Mouse (Mus musculus) heart, embryonic 14.5 days (tissue): ENCODE measurements around the gene Arrdc4. TPM values are rescaled to one million over a fixed set of nuclear protein-coding genes. Genes with fewer than 3 reads are reported as not detected.

Experiments
- ATAC-seq: fragments of 200-750 bp; cut with Nextera tagmentation; 2 replicates; pipeline ENCODE4 v1.8.0; 2017; ENCODE audit warnings: low read depth, moderate TSS enrichment; ENCODE audit not compliant: insufficient number of reproducible peaks, insufficient read depth, low FRiP score
- H3K27ac ChIP-seq, 2 experiments: fragments of 200-500 bp in 1 of 2; fragments of 300-500 bp in 1 of 2; sonication (generic) in 1 of 2; replicated peaks in 1 of 2; 2 replicates each; pipeline ENCODE4 v1.5.1; 2012 to 2014; ENCODE audit warnings: low read depth in 2 of 2, low read length in 2 of 2, control low read depth in 1 of 2, mild to moderate bottlenecking in 1 of 2, mixed read lengths in 1 of 2; ENCODE audit not compliant: control insufficient read depth in 1 of 2, insufficient read depth in 1 of 2
- H3K27me3 ChIP-seq: fragments of 300-500 bp; sonication (generic); 2 replicates; pipeline ENCODE4 v1.6.1; 2014; ENCODE audit warnings: mild to moderate bottlenecking, low read length, control low read depth; ENCODE audit not compliant: control insufficient read depth, insufficient read depth
- H3K36me3 ChIP-seq: fragments of 300-500 bp; sonication (generic); 2 replicates; pipeline ENCODE4 v1.6.1; 2014; ENCODE audit warnings: mild to moderate bottlenecking, control low read depth, low read length, mixed read lengths; ENCODE audit not compliant: control insufficient read depth, insufficient read depth
- H3K4me1 ChIP-seq, 2 experiments: fragments of 200-500 bp in 1 of 2; fragments of 300-500 bp in 1 of 2; sonication (generic) in 1 of 2; 2 replicates each; pipeline ENCODE4 v1.6.1; 2012 to 2014; ENCODE audit warnings: low read length in 2 of 2, control low read depth in 1 of 2, mixed read lengths in 1 of 2; ENCODE audit not compliant: control insufficient read depth in 2 of 2, insufficient read depth in 2 of 2
- H3K4me2 ChIP-seq: fragments of 300-500 bp; sonication (generic); 2 replicates; pipeline ENCODE4 v1.6.1; 2014; ENCODE audit warnings: mild to moderate bottlenecking, low read length
- H3K4me3 ChIP-seq, 2 experiments: fragments of 200-500 bp in 1 of 2; fragments of 300-500 bp in 1 of 2; sonication (generic) in 1 of 2; 2 replicates each; pipeline ENCODE4 v1.5.1; 2012 to 2014; ENCODE audit warnings: low read length in 2 of 2, mild to moderate bottlenecking in 2 of 2, control low read depth in 1 of 2, low read depth in 1 of 2, moderate library complexity in 1 of 2; ENCODE audit not compliant: control insufficient read depth in 1 of 2, insufficient read depth in 1 of 2
- H3K9ac ChIP-seq: fragments of 300-500 bp; sonication (generic); 2 replicates; pipeline ENCODE4 v1.6.1; 2014; ENCODE audit warnings: mild to moderate bottlenecking, low read length
- H3K9me3 ChIP-seq: fragments of 300-500 bp; sonication (generic); 2 replicates; pipeline ENCODE4 v1.6.1; 2016; ENCODE audit warnings: low read length, control low read depth; ENCODE audit not compliant: control insufficient read depth
- WGBS: fragments of 180-500 bp; shearing (Covaris S2); extraction: QIAGEN DNeasy Blood & Tissue Kit; methylation state at CpG from one replicate; pipeline ENCODE4 v1.1.7; 2014; 5-methylcytosine and 5-hydroxymethylcytosine counted together
- polyA plus RNA-seq: library from polyadenylated mRNA; unstranded; fragments of >200 nt; fragmentation: Nextera tagmentation; extraction: Ambion mirVana; gene quantifications from 2 replicates; pipeline ENCODE4 v1.2.1, GENCODE M21; 2014

Gene Arrdc4
- polyA plus RNA-seq, 1 experiment from 2014 or later = 22.1 TPM

DNA sequence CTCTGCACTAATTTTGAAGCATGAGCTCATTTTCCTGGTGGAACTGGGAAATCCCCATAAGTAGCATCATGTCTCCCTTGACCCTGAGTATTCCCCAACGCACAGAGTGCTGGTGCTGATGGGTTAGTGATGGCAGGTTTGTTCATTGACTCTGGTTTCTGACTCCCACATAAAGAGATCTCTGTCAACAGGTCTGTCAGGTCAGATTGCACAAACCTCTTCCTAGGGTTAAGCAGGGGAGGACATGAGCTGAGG lies 39.8 kb downstream of the Arrdc4 start:
- H3K27me3 ChIP-seq = no peaks in the 10 kb centered on the region
- no peaks in the 10 kb centered on the region for H3K36me3 ChIP-seq
- no peak overlapping the region for H3K4me2 ChIP-seq
- no peak for ATAC-seq
- no peak overlapping the region for H3K27ac ChIP-seq
- H3K4me3 ChIP-seq = no peak overlapping the region
- WGBS = 18% methylated on average over 1 of the region's 1 CpGs
- no peaks in the 10 kb centered on the region for H3K4me1 ChIP-seq
- H3K9me3 ChIP-seq = no peaks in the 10 kb centered on the region
- no peak overlapping the region for H3K9ac ChIP-seq

DNA sequence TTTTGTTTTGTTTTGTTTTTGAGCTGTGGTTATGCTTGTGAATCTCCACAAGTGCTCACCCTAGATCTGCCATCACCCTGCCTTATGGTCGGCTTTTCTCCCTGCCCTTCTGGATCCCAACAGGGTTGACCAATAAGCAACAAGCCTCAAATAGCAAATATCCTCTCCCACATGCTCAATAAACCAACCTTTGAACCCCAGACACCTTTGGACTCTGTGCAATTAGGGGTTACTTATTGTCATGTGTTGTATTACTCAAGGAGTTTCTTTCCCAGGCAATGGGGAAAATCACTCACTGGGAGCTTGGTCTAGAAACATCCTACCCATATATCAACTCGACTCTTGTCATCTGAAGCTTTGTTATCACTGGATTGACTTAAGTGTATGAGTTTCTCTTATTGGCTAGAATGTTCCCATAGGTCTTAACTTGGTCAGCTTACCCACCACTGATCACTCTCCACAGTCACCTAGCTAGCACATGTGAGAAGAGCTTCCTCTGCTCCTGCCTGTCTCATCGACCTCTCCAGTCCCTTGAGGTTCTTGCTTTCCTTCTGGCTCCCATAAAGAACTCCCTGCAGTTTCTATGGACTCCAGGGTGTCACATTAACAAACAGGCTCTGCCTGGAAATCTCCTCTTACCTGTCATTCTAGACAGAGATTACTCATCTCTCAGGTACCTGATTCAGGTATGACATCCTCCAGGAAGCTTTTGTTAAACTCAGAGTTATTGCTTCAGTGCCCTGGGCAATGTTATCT lies 40.3 kb downstream of the Arrdc4 start:
- no peak overlapping the region for H3K4me2 ChIP-seq
- no peaks in the 10 kb centered on the region for H3K27me3 ChIP-seq
- H3K27ac ChIP-seq = no peak overlapping the region
- H3K9me3 ChIP-seq = no peaks in the 10 kb centered on the region
- H3K9ac ChIP-seq = no peak overlapping the region
- no peak for ATAC-seq
- H3K36me3 ChIP-seq = no peaks in the 10 kb centered on the region
- no peaks in the 10 kb centered on the region for H3K4me1 ChIP-seq
- no peak overlapping the region for H3K4me3 ChIP-seq
- 65% methylated on average over 3 of the region's 3 CpGs for WGBS

DNA sequence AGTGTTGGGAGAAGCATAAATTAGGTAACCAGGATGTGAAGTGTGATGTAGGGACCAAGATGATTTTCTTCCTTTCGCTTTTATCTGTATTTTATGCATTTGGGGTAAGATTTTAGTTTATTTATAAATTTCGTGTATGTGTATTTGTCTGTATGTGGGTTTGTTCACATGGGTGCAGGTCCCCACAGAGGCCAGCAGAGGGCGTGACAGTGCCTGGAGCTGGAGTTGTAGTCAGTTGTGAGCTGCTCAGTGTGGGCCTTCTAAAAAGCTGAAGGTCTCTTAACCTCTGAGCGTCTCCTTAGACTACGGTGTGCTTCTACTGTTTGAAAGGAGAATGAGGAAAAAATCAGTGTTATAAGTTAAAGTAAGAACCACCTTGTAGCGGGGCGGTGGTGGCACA lies 43.9 kb downstream of the Arrdc4 start:
- no peak overlapping the region for H3K4me2 ChIP-seq
- whole genome bisulfite sequencing = 91% methylated on average over 7 of the region's 7 CpGs
- H3K9ac ChIP-seq = no peak overlapping the region
- no peaks in the 10 kb centered on the region for H3K9me3 ChIP-seq
- no peak overlapping the region for H3K27ac ChIP-seq
- no peaks in the 10 kb centered on the region for H3K36me3 ChIP-seq
- H3K4me3 ChIP-seq = no peak overlapping the region
- no peaks in the 10 kb centered on the region for H3K27me3 ChIP-seq
- H3K4me1 ChIP-seq = no peaks in the 10 kb centered on the region
- no peak for ATAC-seq

DNA sequence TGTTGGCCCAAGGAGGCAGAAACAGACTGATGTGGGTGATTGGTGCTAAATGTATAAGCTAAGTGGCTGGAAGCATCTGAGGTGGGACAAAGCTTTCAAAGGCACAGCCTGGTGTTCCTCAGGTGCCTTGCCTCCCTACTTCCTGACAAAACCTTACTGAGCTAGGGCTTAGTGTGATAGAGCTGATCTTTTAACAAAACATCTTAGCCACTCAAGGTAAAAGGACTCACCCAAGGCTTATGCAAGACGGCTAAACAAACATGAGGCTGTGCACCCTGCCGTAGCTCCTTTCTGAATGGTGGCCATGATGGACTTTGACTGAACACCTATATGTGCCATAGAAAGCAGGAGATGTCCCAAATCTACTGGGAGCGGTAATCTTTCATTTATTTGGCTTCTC lies 51.7 kb downstream of the Arrdc4 start:
- 85% methylated on average over 3 of the region's 3 CpGs for WGBS
- H3K4me3 ChIP-seq = no peak overlapping the region
- no peak overlapping the region for H3K4me2 ChIP-seq
- ATAC-seq = no peak
- H3K27ac ChIP-seq = no peak overlapping the region
- no peaks in the 10 kb centered on the region for H3K36me3 ChIP-seq
- H3K4me1 ChIP-seq = peaks cover 0 to 2% of the 10 kb centered on the region in 2 experiments; a peak in 2 of 4 replicates
- H3K27me3 ChIP-seq = no peaks in the 10 kb centered on the region
- H3K9ac ChIP-seq = no peak overlapping the region
- H3K9me3 ChIP-seq = no peaks in the 10 kb centered on the region

DNA sequence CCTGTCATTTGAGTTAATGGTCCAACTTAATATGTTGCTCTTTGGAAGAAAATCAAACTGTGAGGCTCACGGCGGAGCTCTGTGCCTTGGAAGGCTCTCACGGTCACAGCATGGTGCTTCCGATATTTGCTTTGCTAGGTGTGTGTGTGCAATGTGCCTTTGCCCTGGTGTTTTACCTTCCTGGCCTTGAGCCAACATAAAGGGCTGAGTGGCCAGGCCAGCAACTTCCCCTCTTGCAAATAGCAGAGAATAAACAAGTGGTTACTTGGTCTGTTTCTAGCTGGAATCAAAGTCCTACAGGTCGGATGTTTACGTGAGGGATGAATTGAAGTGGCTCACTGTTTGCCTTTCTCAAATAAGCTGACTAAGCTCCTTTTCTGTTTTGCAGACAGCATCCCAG lies 52.1 kb downstream of the Arrdc4 start:
- Histone ChIP-seq H3K9ac (no peak overlapping the region), H3K27me3 (no peaks in the 10 kb centered on the region), H3K4me1 (peaks cover 0 to 2% of the 10 kb centered on the region in 2 experiments; a peak in 2 of 4 replicates), H3K9me3 (no peaks in the 10 kb centered on the region), H3K27ac (no peak overlapping the region), H3K36me3 (no peaks in the 10 kb centered on the region), H3K4me2 (no peak overlapping the region), H3K4me3 (no peak overlapping the region)
- ATAC-seq = no peak
- WGBS = 75% methylated on average over 6 of the region's 6 CpGs

DNA sequence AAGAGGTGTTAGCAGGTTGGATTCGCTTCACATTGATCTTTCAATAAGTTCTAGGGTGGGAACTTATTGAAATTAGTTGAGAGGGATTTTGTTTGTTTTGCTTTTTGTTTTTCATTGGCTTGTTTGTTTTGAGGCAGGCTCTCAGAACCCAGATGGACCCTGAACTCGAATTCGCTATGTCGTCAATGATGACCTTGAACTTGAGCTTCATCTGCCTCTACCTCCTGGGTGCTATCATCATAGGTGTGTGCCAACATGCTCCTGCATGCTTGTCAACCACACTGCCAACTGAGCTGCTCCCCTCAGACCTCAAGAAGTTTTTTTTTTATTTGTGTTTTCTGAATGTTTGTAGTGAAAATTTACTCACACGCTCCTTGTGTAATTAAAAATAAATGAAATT lies 52.6 kb downstream of the Arrdc4 start:
- peaks cover 0 to 2% of the 10 kb centered on the region in 2 experiments; a peak in 2 of 4 replicates for H3K4me1 ChIP-seq
- no peaks in the 10 kb centered on the region for H3K9me3 ChIP-seq
- no peak for ATAC-seq
- no peak overlapping the region for H3K9ac ChIP-seq
- H3K4me3 ChIP-seq = no peak overlapping the region
- no peak overlapping the region for H3K4me2 ChIP-seq
- H3K36me3 ChIP-seq = no peaks in the 10 kb centered on the region
- no peaks in the 10 kb centered on the region for H3K27me3 ChIP-seq
- 84% methylated on average over 5 of the region's 5 CpGs for WGBS
- no peak overlapping the region for H3K27ac ChIP-seq

DNA sequence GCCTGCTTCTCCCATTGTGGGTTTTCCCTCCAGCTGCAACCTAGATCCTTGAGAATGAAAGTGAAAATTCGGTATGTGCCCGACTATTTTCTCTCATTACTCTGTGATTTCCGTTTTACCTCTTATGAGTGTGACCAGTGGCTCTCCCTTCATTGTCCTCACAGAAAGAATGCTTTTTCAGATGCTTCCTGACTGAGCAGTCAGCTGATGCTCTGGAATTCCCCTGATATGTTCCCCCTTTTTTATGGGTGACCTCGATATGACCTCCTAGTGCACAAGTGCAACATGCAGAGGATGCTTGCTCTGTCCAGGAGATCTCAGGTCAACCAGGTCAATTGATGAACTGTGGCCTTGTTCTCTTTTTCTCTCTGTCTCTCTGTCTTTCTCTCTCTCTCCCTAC lies 56.3 kb downstream of the Arrdc4 start:
- peaks cover 0 to 2% of the 10 kb centered on the region in 2 experiments; a peak in 2 of 4 replicates for H3K4me1 ChIP-seq
- peak; percentile 35; the same call in 1 of the 2 replicates for ATAC-seq
- no peak overlapping the region for H3K9ac ChIP-seq
- no peak overlapping the region for H3K4me2 ChIP-seq
- H3K36me3 ChIP-seq = no peaks in the 10 kb centered on the region
- 0 out of 4 replicates have a peak overlapping the region, but pooled peaks of 1 of the 2 experiments have one; percentile 4 for H3K27ac ChIP-seq
- 41% methylated on average over 4 of the region's 4 CpGs for WGBS
- no peaks in the 10 kb centered on the region for H3K27me3 ChIP-seq
- no peaks in the 10 kb centered on the region; the same call in 1 of the 2 replicates for H3K9me3 ChIP-seq
- no peak overlapping the region for H3K4me3 ChIP-seq

DNA sequence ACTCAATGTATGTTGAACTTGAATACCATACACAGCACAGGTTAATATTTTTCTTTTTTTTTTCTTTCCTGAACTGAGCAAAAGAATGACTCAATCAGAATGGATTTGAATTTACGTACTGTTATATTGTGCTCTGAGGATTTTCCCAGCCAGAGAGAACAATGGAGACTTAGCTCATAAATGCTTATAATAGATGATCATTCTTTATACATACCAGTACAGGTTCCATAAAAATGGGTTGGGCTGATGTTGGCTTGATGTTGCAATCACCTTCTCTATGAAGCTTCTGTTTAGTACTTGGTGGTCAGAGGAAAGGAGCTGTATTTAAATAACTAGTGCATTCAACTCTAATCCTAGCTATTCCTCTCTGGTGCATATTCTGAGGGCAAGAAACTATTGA lies 57.6 kb downstream of the Arrdc4 start:
- Histone ChIP-seq H3K36me3 (no peaks in the 10 kb centered on the region), H3K27ac (no peak overlapping the region), H3K4me3 (no peak overlapping the region), H3K27me3 (no peaks in the 10 kb centered on the region), H3K9me3 (no peaks in the 10 kb centered on the region; the same call in 1 of the 2 replicates), H3K4me1 (peaks cover 0 to 2% of the 10 kb centered on the region in 2 experiments; a peak in 2 of 4 replicates), H3K4me2 (no peak overlapping the region), H3K9ac (no peak overlapping the region)
- WGBS = 92% methylated on average over 1 of the region's 1 CpGs
- ATAC-seq = no peak
